Mouse (Mus musculus) limb, embryonic 12.5 days (tissue): ENCODE measurements at regions not wholly inside any gene's neighbourhood (a gene's known extent, or its start where the extent isn't known, plus 50 kb on each side); places are given as distances from the start of the nearest gene placed in this dataset.

Source experiments
- ATAC-seq: fragments of 200-750 bp; cut with Nextera tagmentation; 2 replicates; pipeline ENCODE4 v1.8.0; 2017; ENCODE audit warnings: low read depth, moderate TSS enrichment; ENCODE audit not compliant: insufficient number of reproducible peaks, insufficient read depth, low FRiP score, low TSS enrichment
- H3K27ac ChIP-seq: fragments of 300-500 bp; sonication (generic); 2 replicates; pipeline ENCODE4 v1.5.1; 2016; ENCODE audit warnings: mild to moderate bottlenecking, moderate library complexity
- H3K27me3 ChIP-seq: fragments of 300-500 bp; sonication (generic); 2 replicates; pipeline ENCODE4 v1.6.1; 2016; ENCODE audit warnings: mild to moderate bottlenecking, moderate library complexity
- H3K36me3 ChIP-seq: fragments of 300-500 bp; sonication (generic); 2 replicates; pipeline ENCODE4 v1.6.1; 2016; ENCODE audit warnings: mild to moderate bottlenecking, moderate library complexity
- H3K4me1 ChIP-seq: fragments of 300-500 bp; sonication (generic); replicated peaks from 2 replicates; pipeline ENCODE4 v1.6.1; 2016
- H3K4me2 ChIP-seq: fragments of 300-500 bp; sonication (generic); 2 replicates; pipeline ENCODE4 v1.6.1; 2016; ENCODE audit warnings: mild to moderate bottlenecking, moderate library complexity
- H3K4me3 ChIP-seq: fragments of 300-500 bp; sonication (generic); replicated peaks from 2 replicates; pipeline ENCODE4 v1.5.1; 2016; ENCODE audit warnings: mild to moderate bottlenecking
- H3K9ac ChIP-seq: fragments of 300-500 bp; sonication (generic); replicated peaks from 2 replicates; pipeline ENCODE4 v1.6.1; 2016; ENCODE audit warnings: mild to moderate bottlenecking, moderate library complexity
- H3K9me3 ChIP-seq: fragments of 300-500 bp; sonication (generic); 2 replicates; pipeline ENCODE4 v1.6.1; 2016; ENCODE audit warnings: mild to moderate bottlenecking, moderate library complexity
- WGBS: fragments of 180-500 bp; shearing (Covaris S2); methylation state at CpG from one replicate; pipeline ENCODE4 v1.1.7; 2016; 5-methylcytosine and 5-hydroxymethylcytosine counted together

GRCm38 (mm10) chr14:115017410-115018153 is 74.4 kb upstream of the Gpc5 start:
- H3K9ac ChIP-seq, result no peak overlapping the region

GRCm38 (mm10) chr14:115028011-115028410 is 64.0 kb upstream of the Gpc5 start:
- 85% methylated on average over 7 of the region's 7 CpGs for WGBS
- no peak overlapping the region for H3K27ac ChIP-seq
- H3K9ac ChIP-seq, result no peak overlapping the region
- H3K4me1 ChIP-seq, result no peaks in the 10 kb centered on the region
- H3K9me3 ChIP-seq, result no peaks in the 10 kb centered on the region
- no peaks in the 10 kb centered on the region for H3K36me3 ChIP-seq
- no peak for ATAC-seq
- no peak overlapping the region for H3K4me3 ChIP-seq
- H3K4me2 ChIP-seq, result no peak overlapping the region
- no peaks in the 10 kb centered on the region for H3K27me3 ChIP-seq

More at GRCm38 (mm10) chr14:115017410-115018153, 74.4 kb upstream of the Gpc5 start:
- ATAC-seq, result no peak; the same call in 1 of the 2 replicates
- 24% methylated on average over 22 of the region's 22 CpGs for WGBS
- no peak overlapping the region for H3K27ac ChIP-seq
- H3K4me1 ChIP-seq, result no peaks in the 10 kb centered on the region
- H3K36me3 ChIP-seq, result no peaks in the 10 kb centered on the region
- H3K4me3 ChIP-seq, result peak overlapping the region; percentile 31
- no peaks in the 10 kb centered on the region for H3K9me3 ChIP-seq
- peak overlapping the region; percentile 54 for H3K4me2 ChIP-seq
- H3K27me3 ChIP-seq, result no peaks in the 10 kb centered on the region

DNA sequence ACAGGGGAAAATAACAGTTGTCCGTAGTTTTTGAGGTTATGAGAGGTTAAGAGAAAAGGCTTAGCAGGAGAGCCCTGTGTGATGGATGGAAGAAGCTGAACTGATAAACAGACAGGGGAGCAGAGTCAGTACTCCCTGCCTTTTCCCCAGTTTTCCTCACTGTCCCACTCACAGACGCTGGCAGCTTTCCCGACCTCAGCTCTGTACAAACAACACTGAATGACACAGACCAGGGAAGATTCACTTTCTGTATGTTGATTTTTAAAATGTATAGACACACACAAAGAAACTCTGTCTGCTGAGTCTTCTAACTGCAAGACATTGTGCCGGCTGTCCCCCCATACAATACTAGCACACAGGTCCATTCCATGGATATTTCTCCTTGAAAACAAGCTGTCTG is 60.3 kb upstream of the Gpc5 start:
- H3K4me1 ChIP-seq, result no peaks in the 10 kb centered on the region
- no peaks in the 10 kb centered on the region for H3K27me3 ChIP-seq
- H3K4me3 ChIP-seq, result no peak overlapping the region
- no peak overlapping the region for H3K4me2 ChIP-seq
- no peaks in the 10 kb centered on the region for H3K9me3 ChIP-seq
- no peak for ATAC-seq
- no peak overlapping the region for H3K27ac ChIP-seq
- no peak overlapping the region for H3K9ac ChIP-seq
- 66% methylated on average over 4 of the region's 4 CpGs for WGBS
- no peaks in the 10 kb centered on the region for H3K36me3 ChIP-seq

GRCm38 (mm10) chr14:115033375-115033969 is 58.5 kb upstream of the Gpc5 start:
- no peak for ATAC-seq
- Histone ChIP-seq H3K27me3 (no peaks in the 10 kb centered on the region), H3K4me3 (no peak overlapping the region), H3K27ac (no peak overlapping the region), H3K9ac (no peak overlapping the region), H3K4me2 (no peak overlapping the region), H3K36me3 (no peaks in the 10 kb centered on the region), H3K9me3 (no peaks in the 10 kb centered on the region), H3K4me1 (no peaks in the 10 kb centered on the region)
- 88% methylated on average over 5 of the region's 5 CpGs for WGBS

GRCm38 (mm10) chr14:115034718-115035437 is 57.1 kb upstream of the Gpc5 start:
- no peak overlapping the region for H3K4me2 ChIP-seq
- H3K27ac ChIP-seq, result no peak overlapping the region
- no peaks in the 10 kb centered on the region for H3K36me3 ChIP-seq
- no peaks in the 10 kb centered on the region for H3K27me3 ChIP-seq
- WGBS, result 87% methylated on average over 10 of the region's 10 CpGs
- H3K4me3 ChIP-seq, result no peak overlapping the region
- no peak for ATAC-seq
- H3K9ac ChIP-seq, result no peak overlapping the region
- no peaks in the 10 kb centered on the region for H3K9me3 ChIP-seq
- no peaks in the 10 kb centered on the region for H3K4me1 ChIP-seq

DNA sequence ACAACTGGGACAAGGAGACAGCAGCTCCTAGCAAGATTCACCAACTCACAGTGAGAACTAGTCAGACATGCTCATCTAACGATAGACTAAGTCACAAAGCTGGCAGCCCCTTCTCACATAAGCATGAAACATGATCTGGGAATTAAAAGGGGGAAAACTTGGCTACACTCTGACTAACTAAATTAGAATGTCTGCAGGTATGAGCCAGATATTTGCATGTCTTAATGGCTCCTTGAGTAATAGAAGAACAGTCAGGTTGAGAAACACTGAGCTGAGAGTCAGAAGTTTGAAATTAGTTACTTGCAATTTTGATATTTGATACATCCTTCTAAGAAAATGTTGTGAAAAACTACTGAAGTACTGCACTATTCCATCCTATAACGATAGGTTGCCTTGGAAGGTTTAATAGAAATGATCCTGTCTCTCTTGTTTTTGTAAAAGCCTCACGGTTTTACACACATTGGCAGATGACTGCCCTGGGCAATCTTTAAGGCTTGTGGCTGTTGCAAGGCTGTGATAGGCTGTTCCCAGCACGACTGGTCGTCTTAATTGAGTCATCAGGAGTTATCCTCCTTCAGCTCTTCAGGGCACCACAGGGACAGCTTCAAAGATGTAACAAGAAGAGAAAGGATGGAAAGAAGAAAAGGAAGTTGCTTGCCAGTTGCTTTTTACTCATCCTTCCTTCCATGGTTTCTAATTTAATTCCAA is 54.8 kb upstream of the Gpc5 start:
- Histone ChIP-seq H3K9me3 (no peaks in the 10 kb centered on the region), H3K27me3 (no peaks in the 10 kb centered on the region), H3K4me2 (no peak overlapping the region), H3K36me3 (no peaks in the 10 kb centered on the region), H3K4me3 (no peak overlapping the region), H3K4me1 (no peaks in the 10 kb centered on the region), H3K27ac (no peak overlapping the region), H3K9ac (no peak overlapping the region)
- no peak for ATAC-seq
- WGBS, result 24% methylated on average over 5 of the region's 5 CpGs

GRCm38 (mm10) chr14:115038788-115039187 is 53.2 kb upstream of the Gpc5 start:
- no peak overlapping the region for H3K27ac ChIP-seq
- H3K4me2 ChIP-seq, result no peak overlapping the region
- no peak overlapping the region for H3K4me3 ChIP-seq
- H3K27me3 ChIP-seq, result no peaks in the 10 kb centered on the region
- no peak for ATAC-seq
- H3K4me1 ChIP-seq, result peaks cover 11% of the 10 kb centered on the region
- no peak overlapping the region for H3K9ac ChIP-seq
- H3K36me3 ChIP-seq, result peaks cover 10% of the 10 kb centered on the region
- 26% methylated on average over 5 of the region's 5 CpGs for WGBS
- no peaks in the 10 kb centered on the region for H3K9me3 ChIP-seq

DNA sequence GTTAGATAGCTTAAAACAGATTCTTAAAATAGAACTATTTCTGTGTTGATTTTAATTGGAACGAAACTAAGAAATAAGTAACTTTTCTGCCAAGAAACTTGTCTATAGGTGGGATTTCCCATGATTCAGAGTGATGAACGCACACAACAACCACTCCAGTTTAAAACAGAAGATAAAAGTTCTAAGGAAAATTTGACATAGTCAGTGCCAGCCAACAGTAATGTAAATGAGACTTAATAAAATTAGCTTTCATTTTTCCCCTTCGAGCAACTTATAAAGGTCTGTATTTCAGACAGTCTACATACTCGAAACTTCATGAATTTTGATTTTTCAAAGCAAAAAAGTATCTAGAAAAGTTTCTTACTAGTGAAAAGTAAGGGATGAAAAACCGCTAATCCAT is 52.5 kb upstream of the Gpc5 start:
- Histone ChIP-seq H3K4me3 (no peak overlapping the region), H3K4me2 (0 out of 2 replicates have a peak overlapping the region, but pooled peaks have one; percentile 82), H3K36me3 (peaks cover 17% of the 10 kb centered on the region), H3K9me3 (no peaks in the 10 kb centered on the region), H3K9ac (no peak overlapping the region), H3K4me1 (peaks cover 18% of the 10 kb centered on the region), H3K27me3 (no peaks in the 10 kb centered on the region), H3K27ac (no peak overlapping the region)
- WGBS, result 68% methylated on average over 5 of the region's 5 CpGs
- ATAC-seq, result no peak

GRCm38 (mm10) chr14:115040091-115040571 is 51.9 kb upstream of the Gpc5 start:
- peak; percentile 66 for ATAC-seq
- WGBS, result 2% methylated on average over 30 of the region's 30 CpGs

GRCm38 (mm10) chr14:115040578-115041206 is 51.3 kb upstream of the Gpc5 start:
- peak overlapping the region; percentile 97 for H3K27ac ChIP-seq
- H3K9ac ChIP-seq, result peak overlapping the region; percentile 100
- ATAC-seq, result peak; percentile 85
- H3K27me3 ChIP-seq, result no peaks in the 10 kb centered on the region
- peak overlapping the region; percentile 82 for H3K4me2 ChIP-seq
- peaks cover 18% of the 10 kb centered on the region for H3K4me1 ChIP-seq
- H3K9me3 ChIP-seq, result no peaks in the 10 kb centered on the region
- 1% methylated on average over 74 of the region's 94 CpGs for WGBS
- H3K36me3 ChIP-seq, result peaks cover 29% of the 10 kb centered on the region
- H3K4me3 ChIP-seq, result peak overlapping the region; percentile 95

More at GRCm38 (mm10) chr14:115040091-115040571, 51.9 kb upstream of the Gpc5 start:
- Histone ChIP-seq H3K27ac (peak overlapping the region; percentile 97), H3K4me2 (peak overlapping the region; percentile 82), H3K9ac (peak overlapping the region; percentile 100), H3K4me1 (peaks cover 18% of the 10 kb centered on the region), H3K9me3 (no peaks in the 10 kb centered on the region), H3K36me3 (peaks cover 23% of the 10 kb centered on the region), H3K27me3 (no peaks in the 10 kb centered on the region), H3K4me3 (peak overlapping the region; percentile 95)
